Mouse (Mus musculus) layer of hippocampus, postnatal 14 days (tissue): ENCODE results near the gene Trim17. TPM values are rescaled to one million over a fixed set of nuclear protein-coding genes. Genes with fewer than 3 reads are reported as not detected.

Experiments
- DNase-seq, 2 experiments: peaks; one replicate each; pipeline ENCODE4 v3.0.0; 2021 to 2022; ENCODE audit warnings: low spot score in 2 of 2, mixed read lengths in 1 of 2
- microRNA-seq, 2 experiments: library from miRNA; unstranded; fragments of <30 nt; microRNA quantifications; one replicate each; pipeline ENCODE4 v1.2.0; 2021
- total RNA-seq, 2 experiments: library from RNA; stranded (reverse); gene quantifications; 2 replicates each; pipeline ENCODE4 v1.2.3; 2021

Trim17 gene
- total RNA-seq, 2 experiments from 2014 or later, result 3.8 to 4.0 TPM

DNA sequence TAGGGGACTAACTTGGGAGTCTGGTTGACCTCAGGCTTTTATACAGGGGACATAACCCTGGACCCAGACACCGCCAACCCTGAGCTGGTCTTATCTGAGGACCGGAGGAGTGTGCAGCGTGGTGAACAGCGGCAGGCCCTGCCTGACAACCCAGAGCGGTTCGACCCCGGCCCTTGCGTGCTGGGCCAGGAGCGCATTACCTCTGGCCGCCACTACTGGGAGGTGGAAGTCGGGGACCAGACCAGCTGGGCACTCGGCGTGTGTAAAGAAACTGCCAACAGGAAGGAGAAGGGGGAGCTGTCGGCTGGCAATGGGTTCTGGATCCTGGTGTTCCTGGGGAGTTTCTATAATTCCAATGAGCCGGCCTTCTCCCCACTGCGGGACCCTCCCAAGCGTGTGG, 35.7 kb downstream of the Trim17 start:
- no peak for DNase-seq

DNA sequence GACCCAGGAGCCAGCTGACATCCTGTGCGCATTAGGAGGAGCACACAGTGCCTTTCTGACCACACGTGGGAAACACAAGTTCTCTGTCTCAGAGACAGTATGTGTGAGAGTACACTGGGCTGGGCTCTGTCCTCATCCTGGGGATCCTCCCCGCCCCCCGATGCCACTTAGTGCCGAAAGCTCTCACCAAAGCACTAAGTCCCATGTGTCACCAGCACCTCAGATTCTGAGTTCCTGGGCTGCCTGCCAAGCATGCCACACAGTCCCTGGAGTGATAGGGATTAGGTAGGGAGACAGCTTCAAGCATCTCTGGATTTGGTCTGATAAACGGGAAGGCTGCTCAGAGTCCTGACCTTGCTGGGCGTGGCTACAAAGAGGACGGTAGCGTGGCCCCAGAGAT, 36.3 kb downstream of the Trim17 start:
- DNase-seq, result no peak

DNA sequence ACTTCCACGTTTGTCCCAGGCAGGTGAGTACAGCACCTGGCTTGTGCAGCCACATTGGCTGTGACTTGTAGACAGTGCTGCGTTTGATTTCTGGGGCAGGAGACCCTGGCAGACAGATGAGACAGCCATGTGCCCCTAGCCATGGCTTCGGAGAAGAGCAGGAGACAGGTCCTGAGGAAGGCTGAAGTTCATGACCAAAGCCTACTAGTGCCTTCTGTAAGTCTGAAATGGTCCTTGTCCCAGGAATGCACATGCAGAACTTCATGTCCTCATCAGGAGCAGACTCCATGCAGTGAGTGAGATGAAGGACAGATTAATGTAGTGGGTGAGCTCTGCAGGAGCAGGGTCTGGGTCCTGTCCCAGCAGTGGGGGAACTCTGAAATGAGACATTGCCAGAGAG, 37.4 kb downstream of the Trim17 start:
- DNase-seq, result no peak

DNA sequence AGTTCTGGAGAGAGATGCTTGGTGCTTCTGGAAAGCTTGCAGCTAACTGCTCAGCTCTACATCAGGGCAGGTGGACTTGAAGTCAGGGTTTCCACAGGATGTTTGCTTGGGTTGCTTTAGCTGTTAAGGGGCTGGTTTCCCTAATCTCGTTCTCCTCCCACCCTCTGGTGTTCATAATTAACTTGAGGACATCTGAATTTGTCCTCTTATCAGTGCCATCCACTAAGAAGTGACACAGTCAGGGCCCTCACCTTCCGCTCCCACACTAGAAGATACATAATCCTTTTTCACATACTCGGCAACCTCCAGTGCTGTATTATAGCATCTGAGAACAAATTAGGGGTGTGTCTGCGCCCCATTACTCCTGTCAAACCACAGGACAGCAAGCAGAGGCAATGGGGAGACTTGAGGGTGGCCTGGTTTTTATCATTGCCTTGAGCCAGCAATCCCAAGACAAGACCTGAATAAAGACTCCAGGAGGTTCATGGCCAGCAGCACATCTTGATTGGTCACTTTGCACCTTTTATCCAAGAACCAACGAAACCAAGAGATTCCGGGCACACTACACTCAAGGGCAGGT, 38.7 kb downstream of the Trim17 start:
- DNase-seq, result no peak

DNA sequence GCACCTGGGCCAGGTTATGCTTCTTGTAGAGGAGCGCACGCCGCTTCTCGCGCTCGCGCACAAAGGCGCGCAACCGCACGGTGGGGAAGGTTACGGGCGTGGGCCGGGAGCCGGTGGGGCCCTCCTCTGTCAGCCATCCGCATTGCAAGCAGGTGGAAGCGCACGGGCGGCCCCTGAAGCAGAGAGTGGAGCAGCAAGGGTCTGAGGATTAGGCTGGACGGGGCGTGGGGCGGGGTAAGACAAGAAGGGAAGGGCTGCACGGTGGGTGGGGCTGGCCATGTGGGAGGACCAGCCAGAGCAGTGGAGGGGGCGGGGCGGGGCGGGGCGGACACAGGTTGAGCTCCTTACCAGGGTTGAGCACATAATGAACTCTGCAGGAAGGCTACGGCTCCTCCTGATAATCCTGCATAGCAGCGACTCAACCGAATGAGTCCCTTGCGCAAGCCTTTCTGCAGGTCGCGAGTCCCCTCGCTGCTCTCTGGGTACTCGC, 39.9 kb downstream of the Trim17 start:
- DNase-seq, result peak in 1 of 2 experiments; percentile 36

DNA sequence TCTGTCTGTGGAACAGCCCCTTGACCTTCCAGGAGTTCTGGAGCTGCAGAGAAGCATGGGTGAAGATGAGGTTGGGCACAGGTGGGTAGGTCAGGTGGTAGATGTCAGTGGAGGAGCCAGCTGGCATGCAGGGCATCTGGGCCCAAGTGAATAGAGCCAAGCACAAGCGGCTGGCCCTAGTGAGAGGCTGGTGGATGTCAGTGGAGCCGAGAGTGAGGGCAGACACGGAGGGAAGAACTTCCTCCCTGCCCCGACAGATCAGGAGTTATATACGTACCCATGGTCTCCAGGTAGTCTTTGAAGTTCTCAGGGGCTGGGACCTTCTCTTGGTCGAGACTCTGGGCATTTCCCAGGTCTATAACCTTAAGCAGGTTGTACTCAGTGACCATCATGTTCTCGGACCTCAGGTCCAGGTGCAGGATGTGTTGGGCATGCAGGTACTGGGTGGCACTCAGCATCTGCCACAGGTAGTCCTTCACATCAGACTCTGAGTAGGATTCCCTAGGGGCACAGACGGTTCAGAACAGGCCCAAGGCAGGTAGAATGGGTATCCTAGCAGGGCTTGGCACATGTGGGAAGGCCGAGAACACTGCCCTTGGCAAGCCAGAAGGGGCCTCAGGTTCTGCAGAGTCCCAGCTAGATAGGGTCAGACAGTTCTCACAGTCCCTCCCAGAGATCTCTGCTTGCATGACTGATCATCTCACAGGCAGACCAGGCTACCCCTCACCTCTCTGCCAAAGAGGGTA, 40.7 kb downstream of the Trim17 start:
- no peak for DNase-seq

DNA sequence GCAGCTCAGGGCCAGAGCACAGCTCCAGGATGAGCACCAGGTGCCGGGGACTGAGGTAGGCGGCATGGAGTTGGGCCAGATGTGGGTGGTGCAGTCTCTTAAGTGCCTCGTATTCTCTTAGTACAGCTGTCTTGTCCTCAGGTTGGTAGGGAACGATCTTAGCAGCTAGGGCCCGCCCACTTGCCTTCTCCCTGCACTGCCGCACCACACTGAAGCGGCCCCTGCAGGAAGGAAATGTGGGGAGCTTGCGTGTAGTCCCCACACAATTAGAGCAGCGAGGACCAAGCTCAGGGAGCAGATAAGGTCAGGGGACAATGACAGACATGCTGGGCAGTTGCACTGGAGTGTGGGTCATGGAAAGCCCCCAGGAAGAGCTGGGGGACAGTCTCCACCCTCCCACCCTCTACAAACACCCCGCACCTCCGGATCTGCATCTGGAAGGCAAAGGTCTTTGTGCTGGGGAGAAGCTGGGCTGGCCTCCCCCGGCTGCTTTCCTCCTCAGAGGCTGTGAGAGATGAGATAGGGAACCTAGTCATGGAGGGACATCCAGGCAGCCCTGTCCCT, 41.4 kb downstream of the Trim17 start:
- DNase-seq, result no peak

DNA sequence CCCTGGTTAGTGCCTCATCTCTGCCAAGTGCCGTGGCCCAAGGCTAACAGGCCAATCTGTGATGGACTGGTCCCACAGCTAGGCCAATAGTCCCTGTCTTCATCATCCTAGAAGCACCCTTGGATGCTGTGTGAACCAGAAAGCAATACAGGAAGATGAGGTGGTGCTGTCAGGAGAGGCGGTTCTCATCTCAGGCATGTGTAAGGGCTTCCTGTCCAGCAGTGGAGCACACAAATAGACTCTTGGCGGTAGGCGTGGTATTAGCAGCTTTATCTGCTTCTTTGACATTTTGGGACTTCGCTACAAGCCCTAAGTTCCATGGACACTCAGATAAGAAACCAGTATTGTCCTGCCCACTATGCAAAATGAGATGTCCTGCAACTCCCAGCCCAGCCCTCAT, 43.1 kb downstream of the Trim17 start:
- DNase-seq, result no peak

DNA sequence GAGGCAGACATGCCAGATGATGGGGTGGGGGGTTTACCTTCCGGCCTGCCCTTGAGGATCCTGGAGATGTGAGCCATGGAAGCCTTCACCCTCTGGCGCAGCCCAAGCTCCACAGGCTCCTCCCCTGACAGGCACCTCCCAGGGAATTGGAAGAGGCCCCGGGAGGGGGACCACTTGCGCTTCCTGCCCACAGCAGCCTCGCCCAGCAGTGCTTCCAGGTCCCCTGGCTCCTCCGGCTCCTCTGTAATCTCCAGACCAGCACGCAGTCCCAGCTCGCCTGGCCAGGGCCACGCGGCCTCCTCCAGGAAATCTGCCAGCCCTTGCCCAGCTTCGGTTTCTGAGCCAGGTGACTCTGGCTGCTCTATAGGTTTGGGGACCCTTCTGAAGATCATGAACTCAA, 44.7 kb downstream of the Trim17 start:
- DNase-seq, result no peak

DNA sequence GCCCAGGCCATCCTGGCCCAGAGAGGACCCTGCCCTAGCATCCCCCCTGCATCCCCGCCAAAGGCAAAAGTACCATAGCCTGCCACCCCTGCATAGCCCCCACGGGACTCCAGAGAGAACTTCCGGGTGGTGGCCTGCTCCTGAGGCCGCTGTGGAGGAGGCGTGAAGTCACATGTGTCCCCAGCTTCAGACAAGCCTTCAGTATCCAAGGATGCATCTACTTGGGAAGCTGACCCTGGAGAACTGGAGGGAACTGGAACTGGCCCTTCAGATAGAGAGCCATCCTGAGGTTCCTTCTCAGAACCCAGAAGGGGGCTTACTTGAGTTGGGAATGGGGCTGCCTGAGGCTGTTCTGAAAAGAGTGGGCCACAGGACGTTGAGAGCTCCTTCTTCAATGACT, 45.3 kb downstream of the Trim17 start:
- no peak for DNase-seq

DNA sequence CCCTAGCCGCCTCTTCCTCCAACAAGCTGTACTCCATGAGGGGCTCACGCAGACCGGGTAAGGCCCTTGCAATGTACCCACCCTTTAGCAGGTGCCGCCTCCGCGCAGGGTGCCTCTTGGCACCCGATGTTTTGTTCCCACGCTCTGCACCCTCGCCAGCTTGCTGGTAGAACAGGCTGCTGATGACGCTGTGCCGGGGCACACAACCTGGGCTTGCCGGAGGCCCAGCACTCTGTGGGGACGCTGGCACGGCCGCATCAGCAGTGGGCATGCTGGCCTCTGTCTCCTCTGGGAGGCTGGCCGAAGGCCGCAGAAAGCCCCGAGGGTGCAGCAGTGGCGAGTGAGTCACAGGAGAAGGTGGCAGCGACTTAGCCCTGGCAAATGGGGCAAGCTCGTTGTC, 46.1 kb downstream of the Trim17 start:
- DNase-seq, result peak; percentile 68 to 76

DNA sequence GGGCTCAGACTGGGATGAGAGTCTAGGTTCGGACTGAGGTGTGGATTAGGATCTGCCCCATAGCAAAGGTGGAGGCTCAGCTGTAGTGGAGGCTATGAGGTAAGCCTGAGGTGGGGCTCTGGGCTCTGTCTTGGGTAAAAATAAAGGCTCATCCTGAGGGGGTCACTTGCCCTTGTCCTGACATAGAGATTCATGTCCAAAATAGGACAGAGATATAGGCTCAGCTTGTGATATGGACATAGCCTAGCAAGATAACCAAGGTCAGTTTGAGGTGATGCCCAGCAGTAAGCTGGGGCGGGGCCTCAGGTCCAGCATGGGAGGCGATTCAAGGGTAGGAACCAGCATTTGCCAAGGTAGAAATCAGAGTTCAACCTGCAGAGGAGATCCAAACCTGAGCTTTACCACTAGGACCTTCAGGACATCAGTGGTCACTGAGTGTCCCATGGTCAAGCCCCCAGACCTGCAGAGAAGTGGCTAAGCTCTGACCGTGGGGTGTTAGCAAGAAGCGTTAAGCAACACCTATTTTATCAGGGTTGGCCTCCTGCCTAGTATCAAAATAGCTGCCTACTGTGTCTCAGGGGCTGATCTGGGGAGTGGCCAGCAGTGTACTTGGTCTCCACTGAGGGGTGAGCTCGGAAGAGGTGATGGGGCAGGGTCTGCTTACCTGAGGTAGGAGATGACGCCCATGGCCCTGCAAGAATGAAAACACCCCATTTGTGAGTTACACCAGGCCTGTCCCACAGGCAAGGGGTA, 48.0 kb downstream of the Trim17 start:
- no peak for DNase-seq

DNA sequence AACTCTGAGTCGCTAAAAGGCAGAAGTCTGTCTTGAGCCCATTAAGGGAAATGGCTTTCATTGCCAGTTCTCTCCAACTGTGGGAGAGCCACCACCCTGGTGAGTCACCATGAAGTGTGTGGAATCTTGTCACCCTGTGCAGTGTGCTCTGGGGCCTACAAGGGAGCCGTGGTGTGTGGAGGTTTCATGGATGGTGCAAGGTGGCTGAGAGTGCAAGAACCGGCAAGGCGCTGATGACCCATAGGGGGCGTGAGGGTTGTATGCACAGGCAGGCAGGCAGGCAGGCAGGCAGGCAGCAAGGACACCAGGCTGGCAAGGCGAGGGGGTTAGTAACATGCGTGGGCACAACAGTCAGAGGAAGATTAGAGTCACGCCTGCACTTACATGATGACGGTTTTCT, 60.6 kb downstream of the Trim17 start:
- peak in 1 of 2 experiments; percentile 29 for DNase-seq

Small RNAs within 50 kb of the gene (microRNA-seq; reads per million reads assigned to microRNA genes)
- 0 to 0.28 reads per million in 2 experiments for gene Gm44313

Other genes with a start within 250 kb of the Trim17 start
- under 1 TPM; 0.09 to 0.17 TPM for gene Olfr318, start 230.7 kb upstream of the Trim17 start, total RNA-seq
- under 1 TPM; 0.24 to 0.28 TPM for gene Olfr317, start 215.5 kb upstream of the Trim17 start, total RNA-seq
- gene Olfr316, start 202.0 kb upstream of the Trim17 start, total RNA-seq, result under 1 TPM; 0.31 to 0.37 TPM
- not detected for gene Olfr315, start 181.5 kb upstream of the Trim17 start, total RNA-seq
- gene Olfr314, start 171.7 kb upstream of the Trim17 start, total RNA-seq, result not detected
- 1 to 10 TPM; 6.0 to 6.1 TPM for gene Fam183b, start 152.7 kb upstream of the Trim17 start, total RNA-seq
- gene Olfr313, start 139.7 kb upstream of the Trim17 start, total RNA-seq, result not detected
- not detected for gene Olfr312, start 125.4 kb upstream of the Trim17 start, total RNA-seq
- not detected for gene Olfr311, start 115.4 kb upstream of the Trim17 start, total RNA-seq
- 10 to 100 TPM; 16.7 to 18.5 TPM for gene Gm12258, start 107.5 kb upstream of the Trim17 start, total RNA-seq
- 10 to 100 TPM in 1 of 2 experiments, 1 to 10 TPM in 1; 6.8 to 12.1 TPM for gene 2810021J22Rik, start 87.5 kb upstream of the Trim17 start, total RNA-seq
- gene Zfp39, start 50.5 kb upstream of the Trim17 start, total RNA-seq, result 1 to 10 TPM; 8.8 to 8.9 TPM
- gene Btnl10, start 36.8 kb upstream of the Trim17 start, total RNA-seq, result under 1 TPM; 0.12 to 0.29 TPM
- gene Rnf187, start 15.8 kb upstream of the Trim17 start, total RNA-seq, result 100 to 1,000 TPM; 501 to 506 TPM
- 100 to 1,000 TPM; 117 to 123 TPM for gene Hist3h2ba, start 5.8 kb upstream of the Trim17 start, total RNA-seq
- gene Hist3h2a, start within 50 bp of the Trim17 start, total RNA-seq, result 10 to 100 TPM; 59.7 to 62.5 TPM
- gene Trim11, start 23.4 kb downstream of the Trim17 start, total RNA-seq, result 10 to 100 TPM; 25.5 to 27.9 TPM
- 1 to 10 TPM; 2.2 to 2.4 TPM for gene Obscn, start 181.7 kb downstream of the Trim17 start, total RNA-seq
- 1 to 10 TPM; 7.7 to 9.9 TPM for gene Iba57, start 209.1 kb downstream of the Trim17 start, total RNA-seq
- 10 to 100 TPM; 20.6 to 21.1 TPM for gene Gjc2, start 228.5 kb downstream of the Trim17 start, total RNA-seq
- 100 to 1,000 TPM; 124 to 128 TPM for gene Guk1, start 237.5 kb downstream of the Trim17 start, total RNA-seq
- gene Mrpl55, start 247.8 kb downstream of the Trim17 start, total RNA-seq, result 10 to 100 TPM; 37.1 to 41.8 TPM